Mouse (Mus musculus): ENCODE results near the gene Usp6nl. TPM values are rescaled to one million over a fixed set of nuclear protein-coding genes. Genes with fewer than 3 reads are reported as not detected.
A peak's percentile ranks its signal among the peaks of the same experiment; 100 is the strongest.

The Usp6nl gene
- total and polyA plus RNA-seq, 2 experiments from 2014 or later, result 5.7 to 16.7 TPM

GRCm38 (mm10) chr2:6490870-6491269 lies 168.4 kb downstream of the Usp6nl start:
- Histone ChIP-seq H3K4me1 (ENCODE audit: insufficient read depth, low read length) (no peaks in the 10 kb centered on the region), H3K9ac (replicated peaks; ENCODE audit: low read length, poor library complexity, severe bottlenecking) (no peak overlapping the region), H3K4me2 (ENCODE audit: low read depth, low read length, poor library complexity, severe bottlenecking) (no peak overlapping the region), H3K27me3 (ENCODE audit: insufficient read depth, low read length) (no peaks in the 10 kb centered on the region), H3K36me3 (ENCODE audit: insufficient read depth, low read length) (no peaks in the 10 kb centered on the region), H3K27ac (ENCODE audit: low read depth, low read length) (no peak overlapping the region), H3K4me3 (ENCODE audit: low read depth, low read length) (no peak overlapping the region), H3K9me3 (ENCODE audit: low read length) (no peaks in the 10 kb centered on the region)
- ATAC-seq (ENCODE audit: low FRiP score) (no peak), DNase-seq (ENCODE audit: low spot score) (no peak)
- 0 out of 2 replicates have a peak, but pooled peaks have one; percentile 10 for TF ChIP-seq CTCF (IDR thresholded peaks at IDR 0.05)
- WGBS, result 88% methylated on average over 4 of the region's 4 CpGs

DNA sequence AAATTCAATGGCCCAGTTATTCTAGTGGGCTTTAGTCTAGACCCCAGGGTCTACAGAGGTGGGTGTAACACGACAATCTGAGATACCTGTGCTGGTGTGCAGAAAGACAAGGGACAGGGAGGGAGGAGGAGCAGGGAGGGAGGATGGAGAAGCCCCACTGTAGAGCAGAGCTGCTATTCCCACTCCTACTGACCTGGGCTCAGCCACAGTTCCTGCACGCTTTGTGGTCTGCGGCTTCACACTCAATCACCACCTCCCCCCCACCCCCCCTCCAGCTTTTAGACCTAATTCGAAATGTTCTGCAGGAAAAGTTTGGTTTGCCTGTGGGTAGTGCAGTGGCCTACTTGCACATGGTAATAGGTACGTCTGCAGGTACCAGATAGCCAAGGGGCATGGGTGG lies 171.4 kb downstream of the Usp6nl start:
- no peak for ATAC-seq (ENCODE audit: low FRiP score)

More for the DNA sequence above, 171.4 kb downstream of the Usp6nl start:
- Histone ChIP-seq H3K4me1 (ENCODE audit: insufficient read depth, low read length) (no peaks in the 10 kb centered on the region), H3K27ac (ENCODE audit: low read depth, low read length) (no peak overlapping the region), H3K4me2 (ENCODE audit: low read depth, low read length, poor library complexity, severe bottlenecking) (no peak overlapping the region), H3K9me3 (ENCODE audit: low read length) (no peaks in the 10 kb centered on the region), H3K36me3 (ENCODE audit: insufficient read depth, low read length) (no peaks in the 10 kb centered on the region), H3K9ac (replicated peaks; ENCODE audit: low read length, poor library complexity, severe bottlenecking) (no peak overlapping the region), H3K4me3 (ENCODE audit: low read depth, low read length) (no peak overlapping the region), H3K27me3 (ENCODE audit: insufficient read depth, low read length) (no peaks in the 10 kb centered on the region)
- no peak for DNase-seq (ENCODE audit: low spot score)
- WGBS, result 85% methylated on average over 5 of the region's 5 CpGs
- no peak for TF ChIP-seq CTCF (IDR thresholded peaks at IDR 0.05)

Other genes starting within 250 kb of the Usp6nl start
- 7.0 and 7.1 TPM in 2 replicates for gene Proser2, start 192.5 kb upstream of the Usp6nl start, total RNA-seq (2014; rRNA removed)
- gene Proser2, start 192.5 kb upstream of the Usp6nl start, polyA plus RNA-seq (2015; fragmentation: Nextera tagmentation; extraction: Ambion mirVana), result 7.2 and 7.4 TPM in 2 replicates
- 1.5 and 2.3 TPM in 2 replicates for gene Echdc3, start 109.6 kb upstream of the Usp6nl start, total RNA-seq (2014; rRNA removed)
- gene Echdc3, start 109.6 kb upstream of the Usp6nl start, polyA plus RNA-seq (2015; fragmentation: Nextera tagmentation; extraction: Ambion mirVana), result 0.90 and 1.0 TPM in 2 replicates